8 mouse cellular contexts compared by ENCODE assay signal in the genomic region with DNA sequence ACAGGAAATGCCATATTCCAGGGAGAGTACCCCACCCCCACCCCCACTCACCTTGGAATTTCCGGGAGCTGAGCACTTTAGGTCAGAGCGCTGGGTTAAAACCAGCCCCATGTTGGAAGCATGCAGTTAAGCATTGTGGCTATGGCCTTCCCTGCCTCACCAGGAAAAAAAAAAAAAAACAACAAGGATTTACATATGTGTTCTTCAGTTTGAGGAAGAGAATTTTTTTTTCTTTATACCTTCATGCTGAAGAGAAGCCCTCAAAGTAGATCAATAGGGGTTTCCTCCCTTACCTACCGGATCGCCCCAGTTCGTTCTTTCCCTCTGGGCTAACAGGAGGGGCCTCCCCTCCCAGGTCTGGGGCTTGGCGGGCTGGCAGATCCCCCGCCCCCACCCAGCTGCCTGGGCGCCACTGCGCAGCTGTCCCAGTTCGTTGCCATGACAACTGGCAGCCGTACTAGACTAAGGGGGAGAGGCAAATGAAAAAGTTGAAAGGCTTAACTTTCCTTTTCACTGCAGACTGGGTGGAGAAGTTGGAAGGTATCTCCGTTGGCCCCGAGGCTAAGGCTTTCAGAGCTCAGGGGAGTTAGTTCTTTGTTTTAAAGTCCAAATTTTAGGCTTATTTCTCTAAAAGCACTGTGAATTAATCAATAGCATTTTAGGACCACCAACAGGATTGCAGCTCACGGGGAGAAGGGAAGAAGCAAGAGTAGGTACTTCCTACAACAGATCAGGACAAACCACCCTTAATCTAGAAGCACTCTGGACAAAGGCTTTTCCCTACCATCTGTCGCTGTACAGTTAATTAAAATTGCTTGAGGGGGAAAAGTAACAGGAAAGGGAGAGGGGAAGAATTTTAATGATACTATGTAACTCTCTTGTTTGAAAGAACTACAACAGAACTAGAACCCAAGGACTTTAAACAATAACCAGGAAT. TPM values are rescaled to one million over a fixed set of nuclear protein-coding genes. Genes with fewer than 3 reads are reported as not detected.
DNase-seq lines count a peak whose midpoint lies in the region; ATAC-seq and TF ChIP-seq lines count a peak whose summit lies in the region.

No protein-coding gene starts in this region.

- WGBS in forebrain, embryonic 12.5 days = 0% methylated on average over 15 of the region's 15 CpGs
- under 1% methylated on average over 15 of the region's 15 CpGs for WGBS in heart, postnatal 0 days
- WGBS in liver, embryonic 15.5 days (ENCODE audit: insufficient replicate concordance) = 11% methylated on average over 15 of the region's 15 CpGs
- under 1% methylated on average over 15 of the region's 15 CpGs for WGBS in neural tube, embryonic 11.5 days
- WGBS in stomach, embryonic 16.5 days = under 1% methylated on average over 15 of the region's 15 CpGs

- TF ChIP-seq CTCF in heart, postnatal 0 days (IDR thresholded peaks at IDR 0.05; ENCODE audit: low read depth) = no peak

- H3K4me1 ChIP-seq in forebrain, embryonic 12.5 days = peaks cover 41% of the 10 kb centered on the region
- H3K4me1 ChIP-seq in heart, postnatal 0 days (ENCODE audit: control insufficient read depth, insufficient read depth) = peaks cover 13% of the 10 kb centered on the region; the same call in 1 of the 2 replicates
- peaks cover 30% of the 10 kb centered on the region for H3K4me1 ChIP-seq in liver, embryonic 15.5 days (replicated peaks)
- peaks cover 22% of the 10 kb centered on the region for H3K4me1 ChIP-seq in neural tube, embryonic 11.5 days (ENCODE audit: control insufficient read depth, insufficient read depth, low read length)
- peaks cover 17% of the 10 kb centered on the region for H3K4me1 ChIP-seq in stomach, embryonic 16.5 days (ENCODE audit: control insufficient read depth, insufficient read depth, low read length)

- peak; percentile 74 for DNase-seq in c-Kit-positive CD71-positive TER-119-negative erythroid progenitor cells, embryonic 14.5 days (ENCODE audit: low read depth)
- DNase-seq in heart, postnatal 0 days (ENCODE audit: low spot score) = peak; percentile 96
- peak; percentile 92 for DNase-seq in kidney, postnatal 36 days
- DNase-seq in neural tube, embryonic 11.5 days (ENCODE audit: low spot score) = peak; percentile 93

- H3K9ac ChIP-seq in forebrain, embryonic 12.5 days = peak overlapping the region; percentile 44
- H3K9ac ChIP-seq in heart, postnatal 0 days (replicated peaks; ENCODE audit: low read depth, low read length) = peak overlapping the region; percentile 57
- no peak overlapping the region for H3K9ac ChIP-seq in liver, embryonic 15.5 days
- H3K9ac ChIP-seq in neural tube, embryonic 11.5 days (ENCODE audit: low read length) = peak overlapping the region; percentile 54
- peak overlapping the region; percentile 59 for H3K9ac ChIP-seq in stomach, embryonic 16.5 days (ENCODE audit: low read length)

- H3K27ac ChIP-seq in forebrain, embryonic 12.5 days = peak overlapping the region; percentile 96
- peak overlapping the region; percentile 89 for H3K27ac ChIP-seq in heart, postnatal 0 days (ENCODE audit: low read depth)
- H3K27ac ChIP-seq in liver, embryonic 15.5 days (replicated peaks) = peak overlapping the region; percentile 63
- H3K27ac ChIP-seq in neural tube, embryonic 11.5 days (ENCODE audit: low read depth, low read length) = peak overlapping the region; percentile 95
- peak overlapping the region; percentile 93 for H3K27ac ChIP-seq in stomach, embryonic 16.5 days (ENCODE audit: low read length)

- peaks cover 29% of the 10 kb centered on the region for H3K36me3 ChIP-seq in forebrain, embryonic 12.5 days (replicated peaks)
- H3K36me3 ChIP-seq in heart, postnatal 0 days (replicated peaks; ENCODE audit: control insufficient read depth, insufficient read depth, low read length) = peaks cover 27% of the 10 kb centered on the region
- H3K36me3 ChIP-seq in liver, embryonic 15.5 days (replicated peaks) = peaks cover 29% of the 10 kb centered on the region
- H3K36me3 ChIP-seq in neural tube, embryonic 11.5 days (ENCODE audit: control insufficient read depth, insufficient read depth, low read length) = peaks cover 9% of the 10 kb centered on the region
- peaks cover 16% of the 10 kb centered on the region; the same call in 1 of the 2 replicates for H3K36me3 ChIP-seq in stomach, embryonic 16.5 days (ENCODE audit: control insufficient read depth, insufficient read depth, low read length)

- no peaks in the 10 kb centered on the region for H3K9me3 ChIP-seq in forebrain, embryonic 12.5 days
- H3K9me3 ChIP-seq in heart, postnatal 0 days (replicated peaks; ENCODE audit: control insufficient read depth, low read length) = no peaks in the 10 kb centered on the region
- no peaks in the 10 kb centered on the region for H3K9me3 ChIP-seq in liver, embryonic 15.5 days (replicated peaks)
- H3K9me3 ChIP-seq in neural tube, embryonic 11.5 days (ENCODE audit: control insufficient read depth, low read length) = no peaks in the 10 kb centered on the region
- no peaks in the 10 kb centered on the region for H3K9me3 ChIP-seq in stomach, embryonic 16.5 days (replicated peaks; ENCODE audit: control insufficient read depth, low read length)

- H3K27me3 ChIP-seq in forebrain, embryonic 12.5 days = no peaks in the 10 kb centered on the region
- no peaks in the 10 kb centered on the region for H3K27me3 ChIP-seq in heart, postnatal 0 days (ENCODE audit: control insufficient read depth, insufficient read depth, low read length)
- H3K27me3 ChIP-seq in liver, embryonic 15.5 days = no peaks in the 10 kb centered on the region
- no peaks in the 10 kb centered on the region for H3K27me3 ChIP-seq in neural tube, embryonic 11.5 days (ENCODE audit: control insufficient read depth, insufficient read depth, low read length)
- no peaks in the 10 kb centered on the region for H3K27me3 ChIP-seq in stomach, embryonic 16.5 days (ENCODE audit: control insufficient read depth, insufficient read depth, low read length)

- H3K4me3 ChIP-seq in forebrain, embryonic 12.5 days (replicated peaks) = peak overlapping the region; percentile 39
- peak overlapping the region; percentile 55 for H3K4me3 ChIP-seq in heart, postnatal 0 days (ENCODE audit: low read depth, low read length)
- peak overlapping the region; percentile 30 for H3K4me3 ChIP-seq in liver, embryonic 15.5 days (replicated peaks)
- H3K4me3 ChIP-seq in neural tube, embryonic 11.5 days (ENCODE audit: low read depth, low read length) = peak overlapping the region; percentile 30
- H3K4me3 ChIP-seq in stomach, embryonic 16.5 days (replicated peaks; ENCODE audit: low read length) = peak overlapping the region; percentile 47

- peak; percentile 98 for ATAC-seq in CD4-positive, CD25-positive, alpha-beta regulatory T cell, adult 4 months
- peak; percentile 98 for ATAC-seq in forebrain, embryonic 12.5 days (ENCODE audit: low FRiP score)
- ATAC-seq in heart, postnatal 0 days (ENCODE audit: insufficient read depth, low read depth) = peak; percentile 95
- peak; percentile 76 for ATAC-seq in liver, embryonic 15.5 days (ENCODE audit: insufficient read depth)
- peak; percentile 97 for ATAC-seq in neural tube, embryonic 11.5 days (ENCODE audit: insufficient read depth, low FRiP score, low TSS enrichment)
- ATAC-seq in stomach, embryonic 16.5 days (ENCODE audit: insufficient read depth, low FRiP score) = peak; percentile 96

- no peak for TF ChIP-seq EP300 in heart, postnatal 0 days (IDR thresholded peaks at IDR 0.05; ENCODE audit: low read depth)

- peak overlapping the region; percentile 56 for H3K4me2 ChIP-seq in forebrain, embryonic 12.5 days
- H3K4me2 ChIP-seq in heart, postnatal 0 days (ENCODE audit: low read depth, low read length) = peak overlapping the region; percentile 60
- peak overlapping the region; percentile 35 for H3K4me2 ChIP-seq in liver, embryonic 15.5 days
- H3K4me2 ChIP-seq in neural tube, embryonic 11.5 days (ENCODE audit: low read depth) = peak overlapping the region; percentile 53
- H3K4me2 ChIP-seq in stomach, embryonic 16.5 days (ENCODE audit: low read depth, low read length) = peak overlapping the region; percentile 71

RNA-seq across cellular contexts. Expression of a gene that starts 24.4 kb away (rescaled TPM):
- polyA plus RNA-seq in CD4-positive, CD25-positive, alpha-beta regulatory T cell, adult 4 months (2017; shearing (Covaris generic)) = 10 to 100 TPM; 20.0 to 24.9 TPM
- polyA plus RNA-seq in forebrain, embryonic 12.5 days (2016; fragmentation: Nextera tagmentation; extraction: Ambion mirVana) = 233 and 250 TPM in 2 replicates
- total RNA-seq in heart, postnatal 0 days (2014; rRNA removed; ENCODE audit: low replicate concordance) = 54.1 and 81.6 TPM in 2 replicates
- 41.5 and 42.1 TPM in 2 replicates for polyA plus RNA-seq in heart, postnatal 0 days (2015; fragmentation: Nextera tagmentation; extraction: Ambion mirVana)
- 44.5 and 49.2 TPM in 2 replicates for polyA plus RNA-seq in liver, embryonic 15.5 days (2015; fragmentation: Nextera tagmentation; extraction: Ambion mirVana)
- 187 and 189 TPM in 2 replicates for polyA plus RNA-seq in neural tube, embryonic 11.5 days (2014; fragmentation: Nextera tagmentation; extraction: Ambion mirVana)
- 88.3 and 91.8 TPM in 2 replicates for polyA plus RNA-seq in stomach, embryonic 16.5 days (2015; fragmentation: Nextera tagmentation; extraction: Ambion mirVana)

RNA-seq across cellular contexts. Expression of a gene that starts 25.0 kb away (rescaled TPM):
- polyA plus RNA-seq in CD4-positive, CD25-positive, alpha-beta regulatory T cell, adult 4 months (2017; shearing (Covaris generic)) = 100 to 1,000 TPM; 322 to 361 TPM
- 1,521 and 1,527 TPM in 2 replicates for polyA plus RNA-seq in forebrain, embryonic 12.5 days (2016; fragmentation: Nextera tagmentation; extraction: Ambion mirVana)
- total RNA-seq in heart, postnatal 0 days (2014; rRNA removed; ENCODE audit: low replicate concordance) = 37.0 and 88.5 TPM in 2 replicates
- polyA plus RNA-seq in heart, postnatal 0 days (2015; fragmentation: Nextera tagmentation; extraction: Ambion mirVana) = 260 and 284 TPM in 2 replicates
- 193 and 220 TPM in 2 replicates for polyA plus RNA-seq in liver, embryonic 15.5 days (2015; fragmentation: Nextera tagmentation; extraction: Ambion mirVana)
- 1,373 and 1,392 TPM in 2 replicates for polyA plus RNA-seq in neural tube, embryonic 11.5 days (2014; fragmentation: Nextera tagmentation; extraction: Ambion mirVana)
- 525 and 529 TPM in 2 replicates for polyA plus RNA-seq in stomach, embryonic 16.5 days (2015; fragmentation: Nextera tagmentation; extraction: Ambion mirVana)

RNA-seq across cellular contexts. Expression of a gene that starts 43.0 kb away (rescaled TPM):
- under 1 TPM; 0.34 to 0.84 TPM for polyA plus RNA-seq in CD4-positive, CD25-positive, alpha-beta regulatory T cell, adult 4 months (2017; shearing (Covaris generic))
- 2.1 and 3.4 TPM in 2 replicates for polyA plus RNA-seq in forebrain, embryonic 12.5 days (2016; fragmentation: Nextera tagmentation; extraction: Ambion mirVana)
- 1.9 and 2.5 TPM in 2 replicates for total RNA-seq in heart, postnatal 0 days (2014; rRNA removed; ENCODE audit: low replicate concordance)
- 0.93 and 1.2 TPM in 2 replicates for polyA plus RNA-seq in heart, postnatal 0 days (2015; fragmentation: Nextera tagmentation; extraction: Ambion mirVana)
- polyA plus RNA-seq in liver, embryonic 15.5 days (2015; fragmentation: Nextera tagmentation; extraction: Ambion mirVana) = 207 and 217 TPM in 2 replicates
- polyA plus RNA-seq in neural tube, embryonic 11.5 days (2014; fragmentation: Nextera tagmentation; extraction: Ambion mirVana) = 6.5 and 7.3 TPM in 2 replicates
- 8.7 and 11.1 TPM in 2 replicates for polyA plus RNA-seq in stomach, embryonic 16.5 days (2015; fragmentation: Nextera tagmentation; extraction: Ambion mirVana)

RNA-seq across cellular contexts. Expression of a gene that starts 48.3 kb away (rescaled TPM):
- polyA plus RNA-seq in CD4-positive, CD25-positive, alpha-beta regulatory T cell, adult 4 months (2017; shearing (Covaris generic)) = 1 to 10 TPM; 6.0 to 8.1 TPM
- 24.6 and 27.4 TPM in 2 replicates for polyA plus RNA-seq in forebrain, embryonic 12.5 days (2016; fragmentation: Nextera tagmentation; extraction: Ambion mirVana)
- 15.7 and 18.2 TPM in 2 replicates for total RNA-seq in heart, postnatal 0 days (2014; rRNA removed; ENCODE audit: low replicate concordance)
- polyA plus RNA-seq in heart, postnatal 0 days (2015; fragmentation: Nextera tagmentation; extraction: Ambion mirVana) = 10.0 and 10.1 TPM in 2 replicates
- polyA plus RNA-seq in liver, embryonic 15.5 days (2015; fragmentation: Nextera tagmentation; extraction: Ambion mirVana) = 4.6 and 5.4 TPM in 2 replicates
- polyA plus RNA-seq in neural tube, embryonic 11.5 days (2014; fragmentation: Nextera tagmentation; extraction: Ambion mirVana) = 55.9 and 65.4 TPM in 2 replicates
- 20.1 and 21.1 TPM in 2 replicates for polyA plus RNA-seq in stomach, embryonic 16.5 days (2015; fragmentation: Nextera tagmentation; extraction: Ambion mirVana)

RNA-seq across cellular contexts. Expression of a gene that starts 57.3 kb away (rescaled TPM):
- 100 to 1,000 TPM; 213 to 244 TPM for polyA plus RNA-seq in CD4-positive, CD25-positive, alpha-beta regulatory T cell, adult 4 months (2017; shearing (Covaris generic))
- 226 and 228 TPM in 2 replicates for polyA plus RNA-seq in forebrain, embryonic 12.5 days (2016; fragmentation: Nextera tagmentation; extraction: Ambion mirVana)
- total RNA-seq in heart, postnatal 0 days (2014; rRNA removed; ENCODE audit: low replicate concordance) = 109 and 117 TPM in 2 replicates
- polyA plus RNA-seq in heart, postnatal 0 days (2015; fragmentation: Nextera tagmentation; extraction: Ambion mirVana) = 124 TPM in 2 replicates
- polyA plus RNA-seq in liver, embryonic 15.5 days (2015; fragmentation: Nextera tagmentation; extraction: Ambion mirVana) = 196 and 203 TPM in 2 replicates
- polyA plus RNA-seq in neural tube, embryonic 11.5 days (2014; fragmentation: Nextera tagmentation; extraction: Ambion mirVana) = 307 and 317 TPM in 2 replicates
- 265 and 272 TPM in 2 replicates for polyA plus RNA-seq in stomach, embryonic 16.5 days (2015; fragmentation: Nextera tagmentation; extraction: Ambion mirVana)

Comparison
In these comparisons a context has a peak if more than half of its experiments do, and no peak if none do; other contexts are left out.
1. Peak in every context shown above with its lines: DNase-seq, ATAC-seq, H3K4me3 ChIP-seq and H3K27ac ChIP-seq.
2. RNA of a gene that starts 43.0 kb away (polyA plus RNA-seq): 207 to 217 TPM in liver, embryonic 15.5 days; 8.7 to 11.1 TPM in stomach, embryonic 16.5 days, 6.5 to 7.3 TPM in neural tube, embryonic 11.5 days, 2.1 to 3.4 TPM in forebrain, embryonic 12.5 days, 0.93 to 1.2 TPM in heart, postnatal 0 days and 0.34 to 0.84 TPM in CD4-positive, CD25-positive, alpha-beta regulatory T cell, adult 4 months; every median in the first group is over 10 times any median in the second.